ENCODE assay signal across 8 mouse cellular contexts in the genomic region with DNA sequence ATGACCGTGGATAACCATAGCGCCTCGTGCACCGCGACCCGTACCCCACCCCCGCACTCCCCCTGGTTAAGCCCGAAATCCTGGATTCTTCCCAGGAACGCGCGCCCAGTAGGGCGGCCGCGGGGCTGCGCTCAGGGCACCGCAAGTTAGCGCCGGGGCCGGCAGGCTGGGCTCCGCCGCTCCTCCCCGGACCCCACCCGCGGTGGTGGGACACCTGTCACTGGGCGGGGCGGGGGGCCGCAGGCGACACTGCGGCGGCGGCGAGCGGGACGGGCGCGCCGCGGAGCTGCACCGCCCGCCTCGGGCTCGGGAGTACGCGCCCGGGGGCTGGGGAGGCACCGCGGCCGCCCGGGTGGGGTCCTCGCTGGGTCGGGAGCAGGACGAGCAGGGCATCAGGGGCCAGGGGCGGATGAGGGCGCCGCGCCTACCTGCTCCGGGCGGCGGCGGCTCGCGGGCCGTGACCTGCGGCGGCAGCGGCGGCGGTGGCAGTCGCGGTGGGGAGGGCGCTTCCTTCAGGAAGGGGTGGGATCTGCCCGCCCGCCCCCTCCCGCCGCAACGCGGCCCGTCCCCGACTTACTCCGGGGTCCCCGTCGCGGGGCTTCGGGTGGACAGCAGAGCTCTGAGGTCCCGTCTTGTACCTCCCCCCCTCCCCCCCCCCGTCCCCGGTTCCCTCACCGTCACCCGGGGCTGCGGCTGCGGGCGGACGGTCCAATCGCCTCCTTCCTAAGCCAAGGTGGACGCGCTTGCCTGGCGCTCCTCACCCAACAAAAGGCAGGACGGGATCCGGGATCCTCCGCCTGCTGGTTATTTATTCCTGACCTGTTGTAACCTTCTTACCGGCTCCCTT. TPM values are rescaled to one million over a fixed set of nuclear protein-coding genes. Genes with fewer than 3 reads are reported as not detected.
A peak's percentile ranks its signal among the peaks of the same experiment; 100 is the strongest.
DNase-seq lines count a peak whose midpoint lies in the region; ATAC-seq and TF ChIP-seq lines count a peak whose summit lies in the region.

No protein-coding gene starts in this region.

- no peaks in the 10 kb centered on the region for H3K9me3 ChIP-seq in intestine, embryonic 15.5 days
- H3K9me3 ChIP-seq in limb, embryonic 14.5 days (ENCODE audit: control insufficient read depth, low read length), result no peaks in the 10 kb centered on the region
- H3K9me3 ChIP-seq in midbrain, embryonic 13.5 days, result no peaks in the 10 kb centered on the region

- H3K27ac ChIP-seq in gastrocnemius, adult 2 months, result peak overlapping the region; percentile 74
- peak overlapping the region; percentile 51 for H3K27ac ChIP-seq in cerebellum, adult 2 months (ENCODE audit: insufficient read depth, low read length)
- H3K27ac ChIP-seq in intestine, embryonic 15.5 days, result no peak overlapping the region
- H3K27ac ChIP-seq in limb, embryonic 14.5 days (replicated peaks; ENCODE audit: low read depth, low read length), result no peak overlapping the region
- H3K27ac ChIP-seq in midbrain, embryonic 13.5 days, result peak overlapping the region; percentile 57

- H3K4me1 ChIP-seq in cerebellum, adult 2 months (ENCODE audit: control insufficient read depth, insufficient read depth, low read length), result no peaks in the 10 kb centered on the region
- H3K4me1 ChIP-seq in intestine, embryonic 15.5 days (replicated peaks), result 0 out of 2 replicates have a peak, but pooled peaks cover 3% of the 10 kb centered on the region
- H3K4me1 ChIP-seq in limb, embryonic 14.5 days (ENCODE audit: control insufficient read depth, insufficient read depth, low read length), result 0 out of 2 replicates have a peak, but pooled peaks cover 6% of the 10 kb centered on the region
- H3K4me1 ChIP-seq in midbrain, embryonic 13.5 days (replicated peaks), result peaks cover 9% of the 10 kb centered on the region; the same call in 1 of the 2 replicates

- peak; percentile 84 for ATAC-seq in intestine, embryonic 15.5 days
- ATAC-seq in limb, embryonic 14.5 days (ENCODE audit: low FRiP score, low read depth), result peak; percentile 75
- ATAC-seq in midbrain, embryonic 13.5 days, result peak; percentile 83

- intact Hi-C loops in gastrocnemius, adult 2 months (cut with DNase I), result loop anchor here (5.0 kb wide), 1 partner anchor 82 kb away; no protein-coding TSS in a partner anchor
- intact Hi-C loops in gastrocnemius, postnatal 14 days (cut with DNase I; ENCODE audit: low total_unique reads), result loop anchor here (10.0 kb wide), 1 partner anchor 84 kb away; no protein-coding TSS in a partner anchor

- H3K4me3 ChIP-seq in gastrocnemius, adult 2 months, result peak overlapping the region; percentile 86
- peak overlapping the region; percentile 65 for H3K4me3 ChIP-seq in cerebellum, adult 2 months (replicated peaks; ENCODE audit: insufficient read depth, low read depth, low read length)
- peak overlapping the region; percentile 75 for H3K4me3 ChIP-seq in intestine, embryonic 15.5 days (replicated peaks)
- peak overlapping the region; percentile 70 for H3K4me3 ChIP-seq in limb, embryonic 14.5 days (replicated peaks; ENCODE audit: low read length)
- H3K4me3 ChIP-seq in midbrain, embryonic 13.5 days (replicated peaks), result peak overlapping the region; percentile 70

- 0 out of 2 replicates have a peak, but pooled peaks have one; percentile 31 for TF ChIP-seq POLR2A in cerebellum, adult 2 months (IDR thresholded peaks at IDR 0.05; ENCODE audit: borderline replicate concordance, insufficient read depth, low read length)
- TF ChIP-seq POLR2A in limb, embryonic 14.5 days (IDR thresholded peaks at IDR 0.05; ENCODE audit: borderline replicate concordance, extremely low read depth, insufficient read depth, insufficient read length), result no peak

- TF ChIP-seq CTCF in gastrocnemius, adult 2 months (IDR thresholded peaks at IDR 0.05), result no peak
- TF ChIP-seq CTCF in cerebellum, adult 2 months (IDR thresholded peaks at IDR 0.05; ENCODE audit: borderline replicate concordance, insufficient read depth, low read depth, low read length), result no peak

- peak; percentile 51 for DNase-seq in gastrocnemius, adult 2 months
- DNase-seq in gastrocnemius, adult 18-20 months (ENCODE audit: low spot score), result no peak
- DNase-seq in cerebellum, adult 2 months, result peak; percentile 75
- peak; percentile 32 for DNase-seq in gastrocnemius, postnatal 14 days
- DNase-seq in limb, embryonic 14.5 days (ENCODE audit: low spot score), result no peak
- DNase-seq in thymus, postnatal 25 days, result peak; percentile 28

- H3K9ac ChIP-seq in intestine, embryonic 15.5 days, result peak overlapping the region; percentile 58
- H3K9ac ChIP-seq in limb, embryonic 14.5 days (ENCODE audit: low read depth, low read length, severe bottlenecking), result peak overlapping the region; percentile 74
- H3K9ac ChIP-seq in midbrain, embryonic 13.5 days (replicated peaks), result peak overlapping the region; percentile 84

- H3K4me2 ChIP-seq in intestine, embryonic 15.5 days (replicated peaks), result peak overlapping the region; percentile 99
- H3K4me2 ChIP-seq in limb, embryonic 14.5 days (replicated peaks; ENCODE audit: low read depth, low read length, severe bottlenecking), result peak overlapping the region; percentile 100
- H3K4me2 ChIP-seq in midbrain, embryonic 13.5 days (replicated peaks), result peak overlapping the region; percentile 93

- H3K27me3 ChIP-seq in cerebellum, adult 2 months (ENCODE audit: control insufficient read depth, insufficient read depth, low read length), result no peaks in the 10 kb centered on the region
- H3K27me3 ChIP-seq in intestine, embryonic 15.5 days (replicated peaks), result peaks cover 10% of the 10 kb centered on the region; the same call in 1 of the 2 replicates
- 0 out of 2 replicates have a peak, but pooled peaks cover 14% of the 10 kb centered on the region for H3K27me3 ChIP-seq in limb, embryonic 14.5 days (ENCODE audit: control insufficient read depth, insufficient read depth, low read length)
- H3K27me3 ChIP-seq in midbrain, embryonic 13.5 days, result peaks cover 23% of the 10 kb centered on the region; the same call in 1 of the 2 replicates

- WGBS in cerebellum, adult 2 months, result under 1% methylated on average over 79 of the region's 101 CpGs
- WGBS in intestine, embryonic 15.5 days, result under 1% methylated on average over 71 of the region's 101 CpGs
- WGBS in limb, embryonic 14.5 days, result 1% methylated on average over 38 of the region's 101 CpGs
- under 1% methylated on average over 70 of the region's 101 CpGs for WGBS in midbrain, embryonic 13.5 days

- H3K36me3 ChIP-seq in intestine, embryonic 15.5 days, result no peaks in the 10 kb centered on the region
- H3K36me3 ChIP-seq in limb, embryonic 14.5 days (ENCODE audit: control insufficient read depth, insufficient read depth, low read length), result no peaks in the 10 kb centered on the region
- H3K36me3 ChIP-seq in midbrain, embryonic 13.5 days, result no peaks in the 10 kb centered on the region

RNA-seq across cellular contexts. Expression of a gene that starts 0.6 kb away (rescaled TPM):
- 1 to 10 TPM in 1 of 2 experiments, under 1 TPM in 1; 0.82 to 2.9 TPM for total RNA-seq in gastrocnemius, adult 2 months (2021)
- total RNA-seq in gastrocnemius, adult 18-20 months (2021), result 1 to 10 TPM in 1 of 2 experiments, under 1 TPM in 1; 0.91 to 1.3 TPM
- 30.1 and 32.9 TPM in 2 replicates for polyA plus RNA-seq in cerebellum, adult 2 months (2012; rRNA removed)
- total RNA-seq in gastrocnemius, postnatal 14 days (2021), result 1 to 10 TPM; 3.6 to 4.1 TPM
- 2.3 and 2.5 TPM in 2 replicates for polyA plus RNA-seq in intestine, embryonic 15.5 days (2015; fragmentation: Nextera tagmentation; extraction: Ambion mirVana)
- 7.2 and 7.3 TPM in 2 replicates for polyA plus RNA-seq in limb, embryonic 14.5 days (2012; rRNA removed)
- polyA plus RNA-seq in limb, embryonic 14.5 days (2014; fragmentation: Nextera tagmentation; extraction: Ambion mirVana), result 4.7 and 4.8 TPM in 2 replicates
- polyA plus RNA-seq in midbrain, embryonic 13.5 days (2015; fragmentation: Nextera tagmentation; extraction: Ambion mirVana), result 17.7 and 22.1 TPM in 2 replicates

Comparison
In these comparisons a context has a peak if more than half of its experiments do, and no peak if none do; other contexts are left out.
1. DNase-seq: peak in gastrocnemius, adult 2 months (single experiment), cerebellum, adult 2 months (2 of 2), gastrocnemius, postnatal 14 days (single experiment) and thymus, postnatal 25 days (single experiment); none in gastrocnemius, adult 18-20 months (single experiment) and limb, embryonic 14.5 days (single experiment).
2. H3K27ac ChIP-seq: peak in gastrocnemius, adult 2 months (single experiment), cerebellum, adult 2 months (single experiment) and midbrain, embryonic 13.5 days (single experiment); none in intestine, embryonic 15.5 days (single experiment) and limb, embryonic 14.5 days (single experiment).
3. Peak in every context shown above with its lines, with median percentiles within 50 percentile points of each other: H3K4me3 ChIP-seq, ATAC-seq, H3K4me2 ChIP-seq and H3K9ac ChIP-seq.